Mouse (Mus musculus) stomach, embryonic 14.5 days (tissue): ENCODE data around the gene Speer4e. TPM values are rescaled to one million over a fixed set of nuclear protein-coding genes. Genes with fewer than 3 reads are reported as not detected.
"Not testable (repeated sequence)": the region's sequence is repeated elsewhere in the genome, so short reads cannot be mapped to it uniquely, and the experiment has no call there.

Experiments used
- ATAC-seq: fragments of 200-750 bp; cut with Nextera tagmentation; 2 replicates; pipeline ENCODE4 v1.8.0; 2017; ENCODE audit warnings: low read depth, moderate TSS enrichment; ENCODE audit not compliant: insufficient number of reproducible peaks, insufficient read depth, low FRiP score
- H3K27ac ChIP-seq: fragments of 300-500 bp; sonication (generic); 2 replicates; pipeline ENCODE4 v1.5.1; 2014; ENCODE audit warnings: mild to moderate bottlenecking, low read length, moderate library complexity, mixed read lengths
- H3K27me3 ChIP-seq: fragments of 300-500 bp; sonication (generic); 2 replicates; pipeline ENCODE4 v1.6.1; 2014; ENCODE audit warnings: low read length, control low read depth, mixed read lengths; ENCODE audit not compliant: control insufficient read depth, insufficient read depth
- H3K36me3 ChIP-seq: fragments of 300-500 bp; sonication (generic); 2 replicates; pipeline ENCODE4 v1.6.1; 2014; ENCODE audit warnings: mild to moderate bottlenecking, control low read depth, low read length, moderate library complexity, mixed read lengths; ENCODE audit not compliant: control insufficient read depth, insufficient read depth
- H3K4me1 ChIP-seq: fragments of 300-500 bp; sonication (generic); 2 replicates; pipeline ENCODE4 v1.6.1; 2014; ENCODE audit warnings: low read length, control low read depth, mixed read lengths; ENCODE audit not compliant: control insufficient read depth, insufficient read depth
- H3K4me2 ChIP-seq: fragments of 300-500 bp; sonication (generic); replicated peaks from 2 replicates; pipeline ENCODE4 v1.6.1; 2014; ENCODE audit warnings: low read depth, low read length, control low read depth
- H3K4me3 ChIP-seq: fragments of 300-500 bp; sonication (generic); 2 replicates; pipeline ENCODE4 v1.5.1; 2014; ENCODE audit warnings: low read depth, low read length, control low read depth
- H3K9ac ChIP-seq: fragments of 300-500 bp; sonication (generic); replicated peaks from 2 replicates; pipeline ENCODE4 v1.6.1; 2014; ENCODE audit warnings: low read depth, mild to moderate bottlenecking, control low read depth, low read length, moderate library complexity, mixed read lengths
- H3K9me3 ChIP-seq: fragments of 300-500 bp; sonication (generic); 2 replicates; pipeline ENCODE4 v1.6.1; 2016; ENCODE audit warnings: low read depth, low read length, control low read depth; ENCODE audit not compliant: control insufficient read depth
- WGBS: fragments of 180-500 bp; shearing (Covaris S2); extraction: QIAGEN DNeasy Blood & Tissue Kit; methylation state at CpG from one replicate; pipeline ENCODE4 v1.1.7; 2014; 5-methylcytosine and 5-hydroxymethylcytosine counted together
- polyA plus RNA-seq: library from polyadenylated mRNA; unstranded; fragments of >200 nt; fragmentation: Nextera tagmentation; extraction: Ambion mirVana; gene quantifications from 2 replicates; pipeline ENCODE4 v1.2.1, GENCODE M21; 2014

Gene Speer4e
- polyA plus RNA-seq, 1 experiment from 2014 or later: not detected

DNA sequence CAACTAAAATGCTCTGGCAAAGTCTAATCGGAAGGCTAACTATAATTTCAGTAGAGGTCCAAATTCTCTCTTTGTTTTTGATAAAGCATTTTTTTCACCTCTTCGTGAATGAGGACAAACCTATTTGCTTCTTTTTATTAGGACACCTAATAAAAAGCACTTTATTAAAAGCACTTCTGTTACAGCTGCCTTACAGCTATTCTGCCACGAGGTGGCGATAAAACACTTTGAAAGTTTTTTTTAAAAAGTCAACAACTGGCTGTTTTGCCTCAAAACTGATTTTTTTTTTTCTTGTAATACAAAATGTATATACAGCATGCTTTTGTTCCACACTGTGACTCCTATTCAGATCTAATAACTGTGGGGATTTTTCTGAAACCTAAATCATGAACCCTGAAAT lies 11.2 kb downstream of the Speer4e start:
- WGBS: 23% methylated on average over 4 of the region's 4 CpGs
- H3K27me3 ChIP-seq, H3K27ac ChIP-seq, H3K9ac ChIP-seq, H3K4me1 ChIP-seq, H3K4me3 ChIP-seq, H3K36me3 ChIP-seq, ATAC-seq, H3K9me3 ChIP-seq, H3K4me2 ChIP-seq: not testable (repeated sequence)

DNA sequence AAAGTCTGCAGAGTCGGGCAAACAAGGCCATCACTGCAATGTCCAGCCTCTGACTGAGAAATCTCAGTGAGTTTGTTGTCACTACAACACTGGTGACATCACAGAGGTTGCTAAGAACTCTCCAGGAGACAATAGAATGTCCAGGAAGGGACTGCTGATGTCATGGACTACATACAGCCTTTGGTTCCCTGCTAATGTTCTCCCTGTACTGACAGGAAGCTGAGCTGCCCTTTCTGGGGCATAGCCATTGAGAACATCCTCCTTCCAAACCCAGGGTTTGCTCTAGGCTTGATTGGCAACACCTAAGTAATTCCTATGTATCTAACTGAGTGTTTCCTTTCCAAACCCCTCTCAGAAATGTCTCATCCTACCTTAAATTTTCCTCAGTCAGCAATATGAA lies 23.4 kb downstream of the Speer4e start, which contains the start of gene Gm9758:
TSS of gene Gm9758 (minus strand) at position 101 of the 400 bp plus-strand sequence.
- not testable (repeated sequence) for H3K4me3 ChIP-seq, H3K27ac ChIP-seq, H3K4me1 ChIP-seq, ATAC-seq, H3K27me3 ChIP-seq, H3K36me3 ChIP-seq, H3K9ac ChIP-seq, H3K4me2 ChIP-seq, H3K9me3 ChIP-seq
- WGBS: 50% methylated on average over 1 of the region's 1 CpGs

DNA sequence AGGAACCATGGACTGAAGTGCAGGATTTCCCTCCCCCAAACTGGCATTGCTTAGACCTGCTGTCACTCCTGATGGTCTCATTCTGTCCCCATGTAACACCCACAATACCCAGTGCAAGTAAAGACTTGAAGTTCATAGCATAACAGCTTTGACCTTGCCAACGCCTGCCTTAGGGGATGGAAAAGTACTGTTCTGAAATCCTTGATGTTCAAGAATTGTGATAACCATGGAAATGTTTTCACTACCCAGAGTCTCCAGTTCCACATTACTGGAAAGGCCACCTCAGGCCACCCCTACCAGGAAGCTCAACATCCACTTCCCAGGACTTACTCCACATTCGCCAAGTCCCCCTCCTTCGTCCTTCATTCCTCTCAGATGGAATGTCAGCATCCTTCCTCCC lies 23.9 kb downstream of the Speer4e start:
- not testable (repeated sequence) for H3K27me3 ChIP-seq, ATAC-seq, H3K9ac ChIP-seq, H3K4me3 ChIP-seq, H3K36me3 ChIP-seq, H3K4me2 ChIP-seq, H3K4me1 ChIP-seq, H3K27ac ChIP-seq, H3K9me3 ChIP-seq
- 75% methylated on average over 2 of the region's 3 CpGs for WGBS

DNA sequence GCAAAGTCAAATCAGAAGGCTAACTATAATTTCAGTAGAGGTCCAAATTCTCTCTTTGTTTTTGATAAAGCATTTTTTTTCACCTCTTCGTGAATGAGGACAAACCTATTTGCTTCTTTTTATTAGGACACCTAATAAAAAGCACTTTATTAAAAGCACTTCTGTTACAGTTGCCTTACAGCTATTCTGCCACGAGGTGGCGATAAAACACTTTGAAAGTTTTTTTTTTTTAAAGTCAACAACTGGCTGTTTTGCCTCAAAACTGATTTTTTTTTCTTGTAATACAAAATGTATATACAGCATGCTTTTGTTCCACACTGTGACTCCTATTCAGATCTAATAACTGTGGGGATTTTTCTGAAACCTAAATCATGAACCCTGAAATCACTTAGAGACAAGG lies 34.7 kb downstream of the Speer4e start:
- not testable (repeated sequence) for ATAC-seq, H3K4me2 ChIP-seq

DNA sequence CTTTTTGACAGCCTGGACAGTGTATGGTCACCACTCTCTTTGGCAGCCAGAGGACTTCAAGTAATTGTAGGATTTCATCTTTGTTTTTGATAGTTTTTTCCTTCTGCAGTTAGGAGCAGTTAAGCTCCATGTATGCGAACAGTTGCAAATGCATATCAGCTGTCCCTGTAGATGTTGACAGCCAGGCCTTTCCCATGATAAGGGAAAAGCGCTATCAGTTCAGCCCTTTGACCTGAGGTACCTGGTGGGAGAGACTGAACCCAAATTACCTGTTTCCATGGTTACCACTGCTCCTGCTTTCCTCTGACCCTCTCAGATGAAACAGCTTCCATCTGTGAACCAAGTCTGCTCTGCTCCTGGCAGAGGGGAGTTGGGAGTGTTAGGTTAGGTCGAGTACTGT lies 46.0 kb downstream of the Speer4e start:
- 52% methylated on average over 3 of the region's 3 CpGs for WGBS
- Histone ChIP-seq H3K27me3 (no peaks in the 10 kb centered on the region), H3K4me2 (no peak overlapping the region), H3K9me3 (no peaks in the 10 kb centered on the region; the same call in 1 of the 2 replicates), H3K4me1 (no peaks in the 10 kb centered on the region), H3K4me3 (no peak overlapping the region), H3K9ac (no peak overlapping the region), H3K36me3 (no peaks in the 10 kb centered on the region), H3K27ac (no peak overlapping the region)
- ATAC-seq: no peak

More for the DNA sequence above, 34.7 kb downstream of the Speer4e start:
- not testable (repeated sequence) for H3K27ac ChIP-seq, H3K9me3 ChIP-seq, H3K9ac ChIP-seq, H3K27me3 ChIP-seq, H3K4me1 ChIP-seq, H3K4me3 ChIP-seq, H3K36me3 ChIP-seq
- 17% methylated on average over 3 of the region's 3 CpGs for WGBS

DNA sequence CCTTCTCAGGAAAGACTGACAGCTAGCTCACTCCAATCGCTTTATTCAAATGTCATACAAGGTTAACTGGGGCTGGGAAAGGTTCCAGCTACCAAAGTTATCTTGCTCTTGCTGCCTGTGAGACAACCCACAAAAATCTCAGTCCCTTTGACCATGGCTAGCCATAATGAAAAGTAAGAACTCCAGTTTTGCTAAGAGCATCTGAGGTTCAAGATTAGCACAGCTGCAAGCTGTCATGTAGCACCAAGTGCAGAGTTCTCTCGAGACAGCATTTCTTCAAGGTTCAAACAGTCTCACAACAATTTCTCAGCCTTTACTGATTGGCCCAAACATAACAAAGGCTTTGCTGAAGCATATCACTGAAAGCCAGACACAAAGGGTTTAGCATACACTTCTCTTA lies 52.9 kb downstream of the Speer4e start:
- H3K36me3 ChIP-seq, H3K27ac ChIP-seq, H3K27me3 ChIP-seq, H3K4me3 ChIP-seq, H3K4me1 ChIP-seq, H3K9ac ChIP-seq, ATAC-seq, H3K4me2 ChIP-seq, H3K9me3 ChIP-seq: not testable (repeated sequence)
- WGBS: 48% methylated on average over 2 of the region's 2 CpGs

Other genes starting within 250 kb of the Speer4e start
- not detected in 2 replicates for gene Gm9758, start 23.5 kb downstream of the Speer4e start, polyA plus RNA-seq
- gene Gm10354, start 40.5 kb upstream of the Speer4e start, polyA plus RNA-seq: not detected in 2 replicates
- gene Gm17019, start 94.6 kb upstream of the Speer4e start, polyA plus RNA-seq: not detected in 2 replicates